Mouse (Mus musculus): ENCODE results near the gene Gm12185.

The Gm12185 gene

DNA sequence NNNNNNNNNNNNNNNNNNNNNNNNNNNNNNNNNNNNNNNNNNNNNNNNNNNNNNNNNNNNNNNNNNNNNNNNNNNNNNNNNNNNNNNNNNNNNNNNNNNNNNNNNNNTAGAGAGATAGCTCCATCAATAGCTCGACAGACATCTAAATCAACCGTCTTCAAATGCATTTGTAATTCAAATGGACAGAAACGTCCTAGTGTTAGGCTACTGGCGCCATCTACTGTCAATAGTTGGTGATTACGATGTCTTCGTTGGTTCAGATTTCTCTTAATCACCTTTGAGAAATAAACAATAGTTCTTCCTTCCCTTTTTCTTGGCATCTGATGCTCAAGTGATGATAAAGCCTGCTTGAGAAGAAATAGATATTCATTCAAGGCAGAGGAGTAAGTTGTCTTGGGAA, 133.0 kb downstream of the Gm12185 start:
- no peak for DNase-seq (ENCODE audit: extremely low read depth, low read depth)

Data from MEL-GATA-1-ER (cell line).